Mouse (Mus musculus): ENCODE measurements at regions not wholly inside any gene's neighbourhood (a gene's known extent, or its start where the extent isn't known, plus 50 kb on each side); places are given as distances from the start of the nearest gene placed in this dataset.

DNA sequence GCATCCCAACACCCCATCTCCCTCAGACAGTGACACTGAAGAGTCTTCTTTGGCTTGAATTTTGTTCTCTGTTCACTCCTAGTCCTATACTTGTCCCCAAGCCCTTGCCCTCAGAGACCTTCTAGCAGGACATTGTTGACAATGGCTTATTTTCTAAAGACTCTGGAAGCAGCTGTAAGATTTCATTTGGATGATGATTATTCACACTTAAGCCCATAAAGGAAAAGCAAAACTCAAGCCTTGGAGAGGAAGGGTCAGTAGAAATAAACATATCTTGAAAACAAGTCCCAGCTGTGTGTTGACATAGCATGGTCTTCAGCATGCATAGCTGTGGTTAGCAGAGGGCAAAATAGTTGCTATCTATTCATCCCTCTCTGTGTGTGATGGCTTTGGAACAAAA, 59.9 kb upstream of the Cdh11 start:
- no peak for DNase-seq (ENCODE audit: extremely low spot score)

DNA sequence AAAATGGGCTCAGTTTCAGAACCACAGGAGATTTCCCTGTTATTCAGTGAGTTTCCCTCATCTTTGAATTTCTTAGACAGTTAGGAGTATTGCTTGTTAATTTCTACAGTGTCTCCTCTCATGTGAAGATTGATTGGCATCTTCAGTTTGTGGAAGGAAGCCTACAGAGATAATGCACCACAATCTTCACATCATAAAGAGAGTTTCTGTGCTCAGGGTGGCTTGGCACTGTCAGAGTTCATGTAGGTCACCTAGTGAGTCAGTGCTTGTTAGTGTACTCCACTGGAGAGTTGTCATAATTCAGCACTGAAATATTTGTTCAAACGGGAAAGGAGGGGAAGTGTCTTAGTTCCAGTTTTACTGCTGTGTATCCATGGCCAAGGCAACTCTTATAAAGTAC, 74.6 kb upstream of the Cdh11 start:
- DNase-seq (ENCODE audit: extremely low spot score), result no peak

DNA sequence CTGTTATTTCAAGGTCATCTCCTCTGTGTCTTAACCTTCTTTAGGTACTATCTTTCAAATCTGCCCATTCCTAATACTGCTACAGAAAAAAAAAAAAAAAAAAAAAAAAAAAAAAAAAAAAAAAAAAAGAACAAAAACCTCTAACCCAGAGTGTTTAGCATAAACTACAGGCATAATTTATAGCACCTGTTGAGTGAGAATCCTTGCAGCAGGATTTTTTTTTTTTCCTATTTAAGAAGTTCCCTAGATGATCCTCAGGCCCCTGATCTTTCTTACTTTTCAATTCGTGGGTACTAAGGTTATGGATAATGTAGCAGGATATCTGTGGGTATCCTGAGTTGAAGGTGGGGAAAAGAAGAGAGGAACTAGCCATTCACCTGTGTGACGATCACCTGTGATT, 114.1 kb upstream of the Cdh11 start:
- DNase-seq (ENCODE audit: extremely low spot score), result no peak

DNA sequence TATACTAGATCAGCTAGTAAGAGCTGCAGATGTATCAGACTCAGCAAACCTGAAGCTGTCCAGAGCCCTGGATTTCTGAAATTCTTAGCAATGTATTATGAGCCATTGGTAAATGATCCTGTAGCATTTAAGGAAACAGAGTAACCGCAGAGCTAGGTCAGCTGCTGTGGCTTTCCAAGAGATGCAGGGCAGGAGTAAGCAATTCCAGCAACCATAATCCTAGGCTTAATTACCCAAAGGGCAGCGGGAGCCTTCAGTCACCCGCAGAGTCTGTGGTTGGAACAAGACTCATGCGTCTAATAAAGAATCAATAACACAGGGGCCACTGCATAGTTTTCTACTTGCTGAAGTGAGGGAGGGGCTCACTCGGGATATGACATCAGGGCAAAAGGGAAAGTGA, 115.2 kb upstream of the Cdh11 start:
- no peak for DNase-seq (ENCODE audit: extremely low spot score)

DNA sequence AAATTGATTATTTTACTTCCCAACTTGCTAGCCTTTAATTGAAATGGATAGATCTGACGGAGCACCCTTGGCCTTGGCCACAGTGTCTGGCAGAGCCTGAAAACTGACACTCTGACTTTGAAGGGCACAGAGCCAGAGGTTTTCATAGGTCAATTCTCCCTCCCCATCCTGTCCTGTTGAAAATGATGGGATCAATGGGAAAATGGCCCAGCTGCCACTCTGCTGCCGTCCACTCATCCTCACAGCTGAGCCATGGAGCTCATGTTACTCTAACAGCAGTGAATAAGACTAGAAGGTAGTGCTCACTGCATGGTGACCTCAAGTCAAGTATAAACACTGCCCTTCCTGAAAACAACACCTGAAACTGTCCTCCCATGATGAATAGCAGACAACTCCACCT, 122.0 kb upstream of the Cdh11 start:
- DNase-seq (ENCODE audit: extremely low spot score), result peak; percentile 8

DNA sequence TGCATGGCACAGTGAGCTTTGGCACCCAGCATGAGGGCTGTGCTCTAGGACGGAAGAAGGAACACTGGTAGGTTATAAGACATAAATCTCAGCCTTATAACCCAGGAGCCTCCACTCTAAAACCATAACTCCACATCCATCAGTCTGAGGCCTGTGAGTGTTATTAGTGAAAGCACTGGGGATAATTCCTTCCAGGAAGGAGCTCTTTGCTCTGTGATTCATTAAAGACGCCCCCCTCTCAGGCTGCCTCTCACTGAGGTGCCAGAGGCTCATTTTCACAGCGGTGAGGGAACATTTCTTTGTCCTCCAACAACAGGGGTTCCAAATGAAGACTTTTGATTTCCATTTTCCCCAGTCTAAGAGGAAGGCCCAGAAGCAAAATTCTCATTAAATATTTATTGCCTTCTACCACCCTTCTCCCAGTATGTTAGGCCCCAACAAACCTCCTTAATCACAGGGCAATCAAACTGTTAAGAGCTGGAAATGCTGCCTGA, 145.9 kb upstream of the Cdh11 start:
- no peak for DNase-seq (ENCODE audit: extremely low spot score)

DNA sequence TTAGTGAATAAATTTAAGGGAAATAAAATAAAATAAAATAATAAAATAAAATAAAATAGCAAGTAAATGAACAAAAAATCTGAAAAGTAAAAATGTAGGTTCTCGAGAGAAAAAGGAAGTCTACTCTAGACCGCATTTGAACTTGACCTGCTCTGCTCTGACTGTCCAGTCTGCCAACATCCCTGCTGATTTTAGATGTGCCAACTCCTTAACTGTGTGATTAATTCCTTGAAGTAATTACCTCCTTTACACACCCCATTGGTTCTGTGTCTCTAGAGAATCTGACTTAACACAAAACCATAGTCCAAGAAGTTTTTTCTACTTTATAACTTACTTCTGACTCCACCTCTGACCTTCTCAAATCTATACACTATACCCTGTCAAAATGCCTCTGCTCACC, 153.3 kb upstream of the Cdh11 start:
- no peak for DNase-seq (ENCODE audit: extremely low spot score)

DNA sequence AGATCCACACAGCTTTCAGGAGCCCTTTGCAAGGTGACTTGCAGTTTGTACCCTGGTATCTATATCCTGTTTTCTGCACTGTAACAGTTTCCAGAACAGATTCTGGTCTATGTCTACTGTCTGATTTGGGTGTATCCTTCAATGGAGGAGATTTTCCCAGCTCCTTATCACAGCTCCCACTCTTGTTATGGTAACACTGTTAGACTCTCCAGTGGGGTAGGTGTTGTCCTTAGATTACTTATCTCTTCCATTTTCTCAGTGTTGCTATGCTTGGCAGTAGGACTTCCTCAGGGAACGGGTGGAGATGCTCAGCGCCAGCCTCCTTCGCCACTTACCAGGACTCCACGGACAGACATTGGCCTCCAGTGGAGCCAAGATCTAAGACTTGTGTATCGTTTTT, 160.1 kb upstream of the Cdh11 start:
- no peak for DNase-seq (ENCODE audit: extremely low spot score)

DNA sequence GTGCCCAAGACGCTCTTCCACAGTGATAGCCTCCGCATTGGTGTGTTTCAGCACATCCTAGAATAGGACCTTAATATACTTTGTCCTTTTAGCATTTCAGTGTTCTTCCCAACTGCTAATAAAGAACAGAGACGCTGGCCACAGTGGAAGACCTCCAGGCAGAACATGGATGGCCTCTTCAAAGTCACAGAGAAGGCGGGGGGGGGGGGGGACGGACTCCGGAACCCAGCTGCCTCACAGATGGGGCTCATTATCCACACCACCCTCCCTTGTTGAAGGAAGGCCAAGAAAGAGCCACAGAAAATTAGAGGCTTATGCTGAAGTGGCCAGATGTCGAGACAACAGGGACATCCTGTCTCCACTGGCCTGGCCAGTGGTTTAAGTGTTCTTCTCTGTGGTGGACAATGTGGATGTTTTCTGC, 192.7 kb upstream of the Cdh11 start:
- DNase-seq (ENCODE audit: extremely low spot score), result peak; percentile 58

DNA sequence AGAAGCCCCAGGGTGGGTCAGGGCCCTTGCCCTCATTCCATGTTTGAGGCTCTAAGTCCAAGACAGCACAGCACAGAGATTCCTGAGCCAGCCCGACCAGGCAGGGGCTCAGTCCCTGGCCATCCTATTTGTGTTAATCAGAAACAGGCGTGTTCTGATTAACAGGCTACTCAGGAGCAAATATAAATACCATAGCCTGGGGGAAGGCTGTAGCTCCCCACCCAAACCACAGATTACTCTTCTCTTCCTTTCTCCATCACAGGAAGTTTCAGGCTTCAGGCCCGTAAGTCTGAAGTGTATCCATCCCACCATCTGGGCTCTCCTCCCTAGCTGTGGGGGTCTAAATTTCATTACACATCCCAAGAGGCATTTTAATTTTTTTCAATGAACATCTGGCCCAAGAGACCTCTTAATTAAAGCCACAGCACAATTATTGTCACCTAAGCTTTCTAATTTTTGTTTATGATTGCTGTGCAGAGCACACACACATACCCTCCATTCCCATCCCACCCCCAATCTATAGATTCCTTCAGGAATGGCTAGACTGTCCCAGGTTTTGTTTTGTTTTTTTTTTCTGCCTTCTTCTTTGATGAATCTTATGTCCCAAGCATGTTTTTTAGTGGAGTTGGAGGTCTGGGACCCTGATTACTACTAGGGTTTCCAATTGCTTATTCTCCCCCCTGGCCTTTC, 197.9 kb upstream of the Cdh11 start:
- peak; percentile 30 for DNase-seq (ENCODE audit: extremely low spot score)

DNA sequence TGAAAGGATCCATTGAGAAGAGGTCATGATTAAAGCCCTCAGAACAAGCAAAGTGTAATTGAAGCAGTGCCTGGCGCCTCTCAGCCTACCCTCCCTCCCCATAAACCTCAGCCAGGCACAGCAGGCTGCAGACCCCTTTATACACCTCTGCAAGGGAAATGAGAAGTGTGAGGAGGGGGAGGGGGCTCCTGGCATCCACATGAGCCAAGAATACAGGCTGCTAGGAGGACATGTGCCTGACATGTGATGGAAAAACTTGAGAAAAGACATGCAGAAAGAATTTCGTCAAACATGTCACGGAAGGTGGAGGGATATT, 198.4 kb upstream of the Cdh11 start:
- peak; percentile 63 for DNase-seq (ENCODE audit: extremely low spot score)

DNA sequence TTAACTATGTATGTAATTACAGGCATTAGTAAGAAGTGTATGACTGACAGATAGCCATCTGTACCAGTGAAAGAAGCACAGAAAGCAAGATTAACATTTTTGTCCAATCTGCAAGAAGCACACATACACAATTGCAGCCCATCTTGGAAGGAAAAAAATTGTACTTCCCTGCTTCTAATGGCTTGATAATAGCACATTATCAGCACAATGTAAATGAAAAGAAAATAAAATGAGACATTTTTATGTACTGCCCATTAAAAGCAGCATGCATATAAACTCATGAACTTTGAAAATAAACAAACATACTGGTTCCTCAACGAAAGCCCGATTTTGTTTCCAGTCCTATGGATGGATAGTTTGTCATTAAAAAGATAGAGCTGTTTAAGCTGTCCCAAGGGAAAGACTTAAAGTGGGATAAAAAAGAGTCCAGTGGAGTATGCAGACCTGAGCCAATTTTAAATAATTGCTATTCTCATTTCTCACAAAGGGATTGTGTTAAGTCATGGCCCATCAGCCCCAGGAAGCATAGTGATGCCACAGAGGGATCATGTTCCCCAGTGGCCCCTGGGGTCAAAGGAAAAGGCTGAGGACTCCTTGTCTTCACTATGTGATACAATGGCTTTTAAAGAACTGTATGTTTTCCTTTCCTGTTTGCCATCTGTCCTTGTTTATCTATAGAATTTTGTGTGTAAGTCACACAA, 222.0 kb upstream of the Cdh11 start:
- no peak for DNase-seq (ENCODE audit: extremely low spot score)

DNA sequence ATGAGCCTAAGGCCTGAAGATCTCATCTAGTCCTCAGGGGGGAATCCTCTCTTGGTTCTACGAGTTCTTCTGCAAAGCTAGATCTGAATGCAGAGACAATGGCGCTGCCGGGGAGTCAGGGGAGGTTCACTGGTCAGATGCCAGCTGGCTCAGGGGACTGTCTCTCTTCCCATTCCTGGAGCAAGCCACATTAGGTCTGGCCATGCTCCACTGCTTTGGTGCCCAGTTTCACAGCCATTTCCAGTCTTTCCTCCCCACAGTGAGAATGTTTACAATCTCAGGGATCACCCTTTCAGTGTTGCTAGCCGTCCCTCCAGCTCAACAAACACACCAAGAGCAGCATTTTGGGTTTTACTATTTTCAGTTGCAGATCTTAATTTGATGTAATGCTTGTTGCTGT, 233.7 kb upstream of the Cdh11 start:
- DNase-seq (ENCODE audit: extremely low spot score), result no peak

DNA sequence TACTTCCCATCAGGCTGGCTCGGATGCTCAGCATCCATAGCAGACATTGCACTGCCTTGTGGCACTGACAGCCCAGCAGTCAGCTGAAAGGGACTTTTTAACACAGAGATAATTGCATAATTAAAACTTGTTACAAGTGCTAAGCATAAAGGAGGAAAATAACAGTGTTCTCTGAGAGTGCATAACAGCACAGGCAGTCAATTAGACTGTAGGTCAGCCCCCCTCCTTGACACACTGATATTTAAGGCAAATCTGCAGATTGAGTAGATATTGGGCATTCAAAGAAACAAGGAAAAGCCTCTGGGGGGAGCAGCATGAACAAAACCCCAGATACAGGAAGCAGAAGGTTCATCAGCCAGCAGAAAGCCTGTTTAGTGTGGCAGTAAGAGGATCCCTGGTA, 237.8 kb upstream of the Cdh11 start:
- no peak for DNase-seq (ENCODE audit: extremely low spot score)

DNA sequence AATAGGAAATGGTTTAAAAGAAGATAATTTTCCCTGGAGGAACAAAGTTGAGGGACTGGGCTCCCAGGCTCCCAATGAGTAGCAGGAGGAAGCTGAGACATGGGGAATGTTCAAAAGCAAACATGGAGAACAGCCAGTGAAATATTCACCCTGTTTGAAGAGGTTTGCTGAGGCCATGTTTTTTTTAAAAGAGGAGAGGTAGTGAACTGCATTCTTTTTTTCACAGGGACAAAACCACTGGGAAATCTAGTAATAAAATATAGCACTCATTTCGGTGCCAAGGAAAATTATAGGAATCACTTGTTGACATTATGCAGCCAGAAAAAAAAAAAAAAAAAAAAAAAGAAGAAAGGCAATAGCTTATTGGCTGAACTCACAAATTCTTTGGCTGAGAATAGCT, 246.3 kb upstream of the Cdh11 start:
- no peak for DNase-seq (ENCODE audit: extremely low spot score)

DNA sequence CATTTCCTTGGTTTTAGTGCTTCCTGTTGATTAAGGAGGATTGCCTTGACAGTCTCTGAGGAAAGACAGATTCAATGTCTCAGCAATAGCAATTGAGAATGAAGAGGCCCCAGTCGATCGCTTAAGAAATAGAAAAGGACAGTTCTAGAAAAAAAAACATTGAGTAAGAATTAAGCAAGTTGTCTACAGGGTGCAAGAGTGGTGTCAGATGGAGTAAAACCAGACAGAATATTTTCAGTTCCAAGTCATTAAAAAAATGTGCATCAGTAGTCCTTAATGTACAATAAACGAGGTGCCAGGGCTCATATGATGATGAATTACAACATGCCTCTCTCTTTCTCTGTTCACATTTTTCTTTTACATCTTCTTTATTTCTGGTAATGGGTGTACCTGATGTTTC, 248.5 kb upstream of the Cdh11 start:
- DNase-seq (ENCODE audit: extremely low spot score), result no peak

DNA sequence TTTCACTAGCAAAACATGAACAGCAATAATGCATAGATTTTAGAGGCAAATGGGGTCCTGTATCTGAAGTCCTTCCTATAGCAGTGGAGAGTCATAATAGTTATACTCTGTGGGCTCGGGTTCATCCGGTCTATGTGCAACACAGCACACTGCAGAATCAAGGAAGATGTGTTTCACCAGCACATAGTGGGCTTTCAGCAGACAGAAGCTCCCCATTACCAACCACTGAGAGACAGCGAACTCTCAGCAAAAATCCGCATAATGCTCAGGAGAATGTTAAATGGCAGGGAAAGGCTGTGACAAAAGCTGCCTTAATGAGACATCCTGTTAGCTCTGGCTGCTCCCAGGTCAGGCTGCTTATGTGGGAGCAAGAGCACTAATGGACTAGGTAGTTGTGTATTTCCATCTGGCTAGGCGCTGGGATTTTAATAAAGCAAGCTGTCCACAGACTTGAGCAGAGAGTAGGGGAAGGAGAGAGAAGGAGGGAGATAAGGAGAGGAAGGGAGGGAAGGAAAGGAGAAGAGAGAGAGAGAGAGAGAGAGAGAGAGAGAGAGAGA, 286.7 kb upstream of the Cdh11 start:
- DNase-seq (ENCODE audit: extremely low spot score), result no peak

DNA sequence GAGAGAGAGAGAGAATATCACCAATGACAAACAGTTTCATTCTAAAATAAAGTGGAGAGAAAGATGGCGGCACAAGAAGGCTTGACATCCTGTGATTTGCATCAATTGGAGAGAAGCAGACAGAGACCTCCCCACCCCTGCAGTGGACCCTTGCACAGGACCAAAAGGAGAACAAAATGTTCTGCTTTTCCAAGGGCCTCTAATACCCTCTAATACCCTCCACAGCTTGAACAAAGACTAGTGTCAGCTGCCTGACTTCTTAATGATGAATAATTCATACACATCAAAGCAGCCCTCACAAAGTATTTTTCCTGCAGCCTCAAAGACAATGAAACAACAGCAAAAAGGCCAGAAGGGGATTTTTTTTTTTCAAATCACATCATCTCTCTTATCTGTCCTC, 287.2 kb upstream of the Cdh11 start:
- peak; percentile 9 for DNase-seq (ENCODE audit: extremely low spot score)

DNA sequence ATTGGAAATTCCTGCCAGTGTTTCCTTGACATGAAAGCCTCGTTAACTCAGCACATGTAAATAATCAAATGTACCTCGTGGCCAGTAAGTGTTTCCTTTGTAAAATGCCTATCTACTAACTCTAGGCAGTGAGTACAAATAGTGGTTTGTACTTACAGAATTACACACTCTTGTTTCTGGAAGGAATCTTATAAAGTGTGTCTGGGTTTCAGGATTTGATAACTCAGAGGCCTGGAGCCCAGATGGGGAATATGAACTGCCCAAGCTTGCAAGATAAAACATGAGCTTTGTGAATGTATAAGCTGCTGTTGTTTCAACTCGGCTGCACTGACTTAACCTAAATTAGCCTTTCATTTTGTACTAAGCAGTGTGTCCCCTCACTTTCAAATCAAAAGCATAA, 293.1 kb upstream of the Cdh11 start:
- DNase-seq (ENCODE audit: extremely low spot score), result no peak

DNA sequence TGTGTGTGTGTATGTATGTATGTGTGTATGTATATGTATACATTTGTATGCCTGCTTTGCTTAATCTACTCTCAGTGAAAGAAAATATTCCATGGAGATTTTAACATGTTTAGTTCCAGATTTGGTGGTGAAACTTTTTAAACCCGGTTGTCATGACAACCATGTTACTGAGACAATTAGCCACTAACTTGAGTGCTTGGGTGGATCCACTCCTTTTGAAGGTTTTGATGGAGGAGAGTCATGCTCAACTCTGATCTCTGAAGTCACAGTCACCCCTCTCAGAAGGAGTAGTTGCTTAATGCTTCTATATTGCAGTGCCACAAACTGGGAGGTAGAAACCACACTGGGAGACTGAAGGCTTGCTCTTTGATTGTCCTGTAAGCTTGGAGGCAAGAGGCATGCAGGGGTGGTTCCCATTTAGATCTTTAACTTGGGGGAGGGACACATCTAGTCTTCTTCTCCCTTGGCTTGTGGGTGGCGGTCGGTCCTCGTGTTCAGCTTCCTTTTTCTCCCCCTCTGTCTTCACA, 301.6 kb upstream of the Cdh11 start:
- no peak for DNase-seq (ENCODE audit: extremely low spot score)

DNA sequence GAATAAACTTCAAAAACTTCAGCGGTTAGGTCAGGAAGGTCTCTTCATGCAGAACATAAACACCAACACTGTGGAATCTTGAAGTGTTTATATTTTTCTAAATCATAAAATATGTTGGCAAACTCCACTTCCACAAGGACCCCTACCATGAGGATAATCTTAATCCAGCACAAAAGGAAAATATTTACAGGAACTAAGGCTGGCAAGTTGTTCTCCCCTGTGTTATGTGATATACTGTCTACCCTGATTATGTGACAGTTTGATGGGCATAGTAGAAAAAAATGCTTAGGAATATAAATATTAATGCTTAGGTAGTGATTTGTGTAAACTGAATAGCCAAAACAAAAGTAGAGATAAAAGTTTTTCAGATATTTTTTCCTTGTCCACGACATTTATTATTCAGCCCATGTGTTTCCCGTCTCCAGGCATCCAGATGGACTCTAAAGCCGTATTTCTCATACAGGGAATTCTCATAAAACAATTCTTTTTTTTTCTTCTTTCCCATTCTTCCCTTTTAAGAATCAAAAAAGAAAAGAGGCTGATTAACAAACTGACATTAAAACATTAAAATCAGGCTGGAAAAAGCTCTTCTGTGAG, 311.2 kb upstream of the Cdh11 start:
- DNase-seq (ENCODE audit: extremely low spot score), result no peak

DNA sequence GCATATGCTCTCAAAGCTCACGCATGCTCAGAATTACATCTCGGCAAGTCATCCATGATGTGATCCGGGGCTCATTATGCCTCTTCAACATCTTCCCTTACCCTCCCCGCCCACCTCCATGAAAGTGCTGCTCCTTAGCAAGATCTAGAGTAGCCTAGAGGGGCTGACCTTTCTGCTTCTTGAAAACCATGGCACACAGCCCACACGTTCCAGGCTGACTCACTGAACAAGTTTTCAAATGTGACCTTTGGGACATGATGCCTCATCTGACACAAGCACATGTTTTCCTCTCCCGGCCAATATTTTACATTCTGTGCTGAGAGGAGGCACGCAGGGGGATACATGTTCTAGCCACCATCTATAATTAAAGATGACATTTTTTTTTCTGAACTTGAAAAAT, 340.1 kb upstream of the Cdh11 start:
- no peak for DNase-seq (ENCODE audit: extremely low spot score)

DNA sequence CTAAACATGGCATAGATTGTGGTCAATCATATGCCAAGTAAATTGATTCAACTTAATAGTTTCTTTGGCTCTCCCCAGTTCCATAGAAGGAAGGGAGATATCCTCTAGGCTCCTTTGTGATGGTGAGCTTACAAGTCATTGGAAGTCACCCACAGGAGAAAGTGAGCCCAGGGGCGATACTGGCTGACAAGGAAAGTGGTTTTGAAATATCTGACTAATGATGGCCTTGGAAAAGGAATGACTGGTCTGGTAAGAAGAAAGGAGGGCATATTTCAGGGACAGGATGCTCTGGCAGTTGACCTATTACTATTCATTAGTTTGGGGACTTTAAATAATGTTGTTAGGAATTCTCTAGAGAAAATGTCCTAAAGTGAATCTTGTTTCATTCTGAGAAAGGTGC, 352.7 kb upstream of the Cdh11 start:
- DNase-seq (ENCODE audit: extremely low spot score), result no peak

Measured in embryo, embryonic 9.5 days (tissue).